Mouse (Mus musculus) spleen, adult 18-20 months (tissue): ENCODE data around the gene Saal1.
"Not testable (repeated sequence)": the region's sequence is repeated elsewhere in the genome, so short reads cannot be mapped to it uniquely, and the experiment has no call there.

Experiments used
- DNase-seq, 2 experiments: peaks; one replicate each; pipeline ENCODE4 v3.0.0; 2022; ENCODE audit warnings: mixed read lengths in 2 of 2

The Saal1 gene

DNA sequence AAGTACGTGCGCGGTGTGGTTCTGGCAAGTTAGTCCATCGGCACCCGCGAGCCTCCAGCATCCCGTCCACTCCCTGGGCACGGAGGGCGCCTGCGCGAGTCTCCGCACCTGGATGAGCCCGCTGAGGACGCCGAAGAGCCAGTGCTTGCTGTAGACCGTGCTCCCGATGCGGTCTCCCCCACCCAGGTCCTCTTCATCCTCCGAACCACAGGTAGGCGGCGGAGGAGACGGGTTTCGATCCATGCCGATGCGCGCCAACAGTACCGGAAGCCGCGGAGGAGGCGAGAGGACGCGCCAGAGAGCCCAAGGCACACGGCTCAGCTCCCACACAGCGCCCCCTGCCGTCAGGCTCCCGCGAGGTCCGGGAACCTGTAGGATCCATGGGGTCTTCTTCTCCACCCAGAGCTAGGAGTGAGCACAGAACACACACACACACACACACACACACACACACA, at the start of gene Saal1:
Gene Saal1 (minus strand): TSS at position 291 of the 455 bp plus-strand sequence.
- peak; percentile 69 to 85 for DNase-seq

DNA sequence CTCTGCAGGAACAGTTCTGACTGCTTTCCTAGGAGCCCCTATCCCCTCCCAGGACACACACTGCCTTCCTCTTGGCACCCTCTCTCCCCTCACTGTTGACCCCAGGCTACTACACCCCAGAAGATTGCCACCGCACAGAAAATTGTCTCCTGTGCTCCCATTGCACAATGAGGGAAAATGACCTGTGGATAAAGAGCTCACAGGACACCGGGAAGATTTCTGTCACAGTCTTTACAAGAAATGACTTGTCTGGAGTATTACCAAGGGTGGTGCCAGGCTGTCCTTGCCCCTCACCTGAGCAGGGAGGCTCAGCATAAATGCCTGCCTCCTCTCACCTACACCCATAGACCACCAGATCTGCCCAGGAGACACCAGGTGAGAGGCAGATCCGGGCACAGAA, 41.0 kb upstream of the Saal1 start, which contains the start of gene Saa2:
Gene Saa2 (plus strand): TSS at position 301 of the 400 bp plus-strand sequence.
- DNase-seq: no peak

DNA sequence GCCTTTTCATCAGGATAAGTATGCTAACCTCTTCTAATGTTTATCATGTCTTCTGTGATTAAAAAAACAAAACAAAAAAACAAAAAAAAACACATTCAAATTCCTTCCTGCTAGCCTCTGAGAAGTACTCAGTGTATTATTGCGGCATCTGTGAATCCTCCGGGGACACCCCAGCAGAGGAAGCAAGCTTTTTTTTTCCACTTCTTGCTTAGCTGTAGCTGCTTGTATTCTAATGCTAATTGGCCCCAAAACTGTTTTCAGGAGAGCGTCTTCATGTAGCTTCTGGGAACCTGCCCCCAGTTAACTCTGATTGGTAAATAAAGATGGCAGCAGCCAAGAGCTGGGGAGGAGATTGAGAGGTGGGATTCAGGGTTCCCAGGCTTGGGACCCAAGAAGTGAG, 38.0 kb upstream of the Saal1 start:
- DNase-seq: no peak

DNA sequence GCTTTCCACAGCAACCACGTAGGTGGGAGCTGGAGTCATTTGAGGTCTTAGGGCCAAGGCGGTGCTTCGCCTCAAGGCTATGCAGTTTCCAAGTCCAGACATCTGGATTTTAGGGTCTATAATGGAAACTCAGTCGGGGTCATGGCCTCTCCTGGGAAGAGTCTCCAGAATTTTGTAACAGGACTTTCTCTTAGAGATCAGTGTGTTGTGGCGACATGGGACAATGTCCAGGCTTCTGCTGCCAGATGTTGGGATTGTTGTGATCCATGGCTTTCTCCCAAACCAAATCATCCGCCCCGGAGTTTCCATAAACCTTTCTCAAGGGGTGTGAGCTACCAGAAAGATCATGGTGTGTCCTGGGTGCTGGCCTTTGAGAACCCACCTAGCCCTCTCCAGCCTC, 35.9 kb upstream of the Saal1 start:
- DNase-seq: no peak

DNA sequence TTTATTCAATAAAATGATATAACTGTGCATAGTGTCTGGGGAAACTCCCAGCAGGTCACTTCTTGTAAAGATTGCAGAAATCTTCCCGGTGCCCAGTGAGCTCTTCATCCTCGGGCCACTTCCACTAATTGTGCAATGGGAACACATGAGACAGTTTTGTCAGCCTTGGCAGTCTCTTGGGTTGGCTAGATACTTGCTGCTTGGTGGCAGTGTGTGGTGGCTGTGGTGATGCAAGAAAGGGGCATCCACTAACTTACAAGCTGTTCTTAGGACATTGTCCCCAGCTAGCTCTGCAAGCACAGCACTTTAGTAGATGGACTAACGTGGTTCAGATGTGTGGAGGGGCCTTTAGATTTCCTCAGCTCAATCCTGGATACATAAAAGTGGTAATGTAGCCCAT, 35.3 kb upstream of the Saal1 start:
- DNase-seq: no peak

DNA sequence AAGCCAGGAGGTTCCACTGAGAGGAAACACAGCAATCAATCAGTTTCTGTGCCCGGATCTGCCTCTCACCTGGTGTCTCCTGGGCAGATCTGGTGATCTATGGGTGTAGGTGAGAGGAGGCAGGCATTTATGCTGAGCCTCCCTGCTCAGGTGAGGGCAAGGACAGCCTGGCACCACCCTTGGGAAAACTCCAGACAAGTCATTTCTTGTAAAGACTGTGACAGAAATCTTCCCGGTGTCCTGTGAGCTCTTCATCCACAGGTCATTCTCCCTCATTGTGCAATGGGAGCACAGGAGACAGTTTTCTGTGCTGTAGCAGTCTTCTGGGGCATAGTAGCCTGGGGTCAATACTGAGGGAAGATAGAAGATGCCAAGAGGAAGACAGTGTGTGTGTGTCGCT, 32.4 kb upstream of the Saal1 start, which contains the start of gene Saa1:
Gene Saa1 (minus strand): TSS at position 101 of the 400 bp plus-strand sequence.
- DNase-seq: not testable (repeated sequence)

DNA sequence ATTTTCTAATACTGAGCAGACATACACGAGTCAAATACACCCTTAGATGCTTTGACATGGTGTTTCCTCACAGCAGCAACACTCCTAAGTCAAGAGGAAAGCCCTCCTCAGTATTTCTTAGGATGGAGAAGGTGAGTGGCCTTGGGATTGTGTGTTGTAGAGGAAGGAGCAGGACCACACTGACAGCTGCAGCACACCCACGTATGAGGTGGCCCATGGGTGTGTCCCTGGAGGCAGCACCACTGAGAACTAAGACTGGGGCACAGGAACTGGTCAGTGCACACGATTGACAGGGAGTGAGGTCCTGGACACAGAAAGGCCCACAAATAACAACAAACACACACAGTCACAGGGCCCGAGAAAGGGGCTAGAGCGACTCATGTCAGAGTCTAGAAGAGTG, 29.6 kb upstream of the Saal1 start:
- DNase-seq: not testable (repeated sequence)

DNA sequence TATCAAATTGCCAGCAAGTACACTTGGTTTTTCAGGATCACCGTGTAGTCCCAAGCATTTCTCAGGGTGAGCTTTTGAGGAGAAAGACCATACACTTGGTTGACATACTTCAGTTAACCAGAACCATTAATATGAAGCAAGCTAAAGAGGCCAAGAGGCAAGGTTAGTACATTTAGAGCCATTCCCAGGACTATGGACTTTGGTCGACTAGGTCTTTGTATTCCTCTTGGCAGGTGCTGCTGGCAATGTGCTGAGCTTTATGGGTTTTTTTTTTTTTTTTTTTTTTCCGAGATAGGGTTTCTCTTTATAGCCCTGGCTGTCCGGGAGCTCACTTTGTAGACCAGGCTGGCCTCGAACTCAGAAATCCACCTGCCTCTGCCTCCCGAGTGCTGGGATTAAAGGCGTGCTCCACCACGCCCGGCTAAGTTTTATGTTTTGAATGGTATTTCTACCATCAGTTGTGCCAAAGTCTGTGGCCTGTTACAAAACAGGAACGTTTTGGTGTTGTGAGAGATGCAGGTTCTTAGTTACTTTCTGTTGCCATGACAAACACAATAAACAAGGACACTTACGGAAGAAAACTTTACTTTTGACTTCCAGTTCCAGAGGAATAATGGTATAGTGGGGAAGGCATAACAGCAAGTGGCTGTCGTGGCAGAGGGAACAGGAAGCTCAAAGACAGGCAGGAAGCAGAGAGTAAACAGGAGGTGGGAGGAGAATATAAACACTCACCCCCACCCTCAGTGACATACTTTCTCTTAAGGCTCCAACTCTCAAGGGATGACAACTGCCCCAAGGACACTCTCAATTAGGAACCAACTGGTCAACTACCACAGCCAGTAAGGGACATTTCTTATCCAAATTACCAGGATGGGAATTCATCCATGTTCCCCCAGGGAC, 28.3 kb upstream of the Saal1 start:
- no peak for DNase-seq

DNA sequence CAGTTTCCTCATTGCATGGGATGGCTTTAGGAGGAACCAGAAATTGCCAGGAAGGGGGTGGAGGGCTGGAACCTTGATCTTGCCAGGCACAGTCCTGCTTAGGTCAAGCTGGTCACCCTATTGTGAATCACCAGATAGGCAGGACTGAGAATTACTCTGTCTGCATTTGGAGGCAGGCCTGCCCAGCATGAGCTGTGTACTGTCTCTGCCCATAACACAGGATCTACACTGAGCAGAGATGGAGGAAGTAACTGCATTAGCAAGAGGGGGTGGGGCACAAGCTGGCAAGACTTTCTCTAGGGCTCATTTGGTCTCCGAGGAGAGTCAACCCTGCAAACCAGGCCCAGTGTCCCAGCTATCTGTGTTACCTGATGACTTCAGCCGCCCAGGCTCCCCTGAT, 24.5 kb upstream of the Saal1 start:
- peak; percentile 25 to 50 for DNase-seq

DNA sequence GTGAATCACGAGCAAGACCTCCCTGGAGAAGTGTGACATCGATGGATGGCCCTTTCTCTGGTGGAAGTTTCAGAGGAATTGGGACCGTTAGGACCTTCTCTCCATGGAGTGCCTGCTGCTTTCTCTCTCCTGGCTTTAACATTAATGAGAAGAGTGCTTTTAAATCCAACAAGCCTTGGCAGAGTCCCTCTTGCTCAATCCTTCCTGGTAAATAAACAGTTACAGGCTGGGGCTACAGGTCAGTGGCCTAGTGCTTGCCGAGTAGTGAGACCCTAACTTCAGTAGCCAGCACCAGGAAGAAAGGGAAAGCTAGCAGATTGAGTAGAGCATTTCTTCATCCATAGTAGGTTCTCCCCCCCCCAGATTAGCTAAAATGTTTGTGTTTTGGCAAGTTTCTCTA, 22.0 kb upstream of the Saal1 start, which contains the start of gene Saa4:
Gene Saa4 (minus strand): TSS at position 146 of the 400 bp plus-strand sequence.
- DNase-seq: no peak

DNA sequence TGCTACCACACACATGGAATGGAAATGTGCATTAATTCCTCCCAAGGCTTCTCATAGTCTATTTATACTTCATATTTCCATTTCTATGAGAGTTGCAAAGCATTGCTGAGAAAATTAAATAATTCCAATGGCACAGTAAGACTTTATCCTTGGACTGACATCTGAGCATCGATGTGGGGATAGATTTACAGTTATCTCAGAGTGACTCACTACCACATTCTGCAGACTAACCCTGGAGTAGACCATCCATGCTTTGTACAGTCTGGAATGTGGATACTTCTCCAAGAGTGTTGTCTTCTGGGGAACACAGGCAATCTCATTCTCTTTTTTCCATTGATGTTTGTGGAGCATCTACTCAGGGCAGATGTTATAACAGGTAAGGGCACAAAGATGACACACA, 17.1 kb upstream of the Saal1 start:
- no peak for DNase-seq

DNA sequence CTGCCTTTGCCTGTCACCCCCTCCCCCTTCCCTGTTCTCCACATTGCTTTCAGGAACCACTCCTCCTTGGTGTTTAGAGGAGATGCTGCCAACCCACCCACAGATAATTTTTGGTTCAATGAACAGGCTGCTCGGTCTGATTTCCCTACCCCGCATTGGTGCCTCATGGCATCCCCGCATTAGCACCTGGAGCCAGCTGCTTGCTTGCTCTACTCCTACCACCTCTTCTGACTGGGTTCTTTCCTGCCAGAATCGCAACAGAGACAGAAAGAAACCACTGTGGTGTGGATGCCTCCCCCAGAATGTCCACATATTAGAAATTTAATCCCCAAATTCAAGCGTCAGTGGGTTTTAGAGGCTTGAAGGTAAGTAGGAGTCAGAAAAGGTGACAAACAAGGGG, 13.9 kb upstream of the Saal1 start:
- no peak for DNase-seq

DNA sequence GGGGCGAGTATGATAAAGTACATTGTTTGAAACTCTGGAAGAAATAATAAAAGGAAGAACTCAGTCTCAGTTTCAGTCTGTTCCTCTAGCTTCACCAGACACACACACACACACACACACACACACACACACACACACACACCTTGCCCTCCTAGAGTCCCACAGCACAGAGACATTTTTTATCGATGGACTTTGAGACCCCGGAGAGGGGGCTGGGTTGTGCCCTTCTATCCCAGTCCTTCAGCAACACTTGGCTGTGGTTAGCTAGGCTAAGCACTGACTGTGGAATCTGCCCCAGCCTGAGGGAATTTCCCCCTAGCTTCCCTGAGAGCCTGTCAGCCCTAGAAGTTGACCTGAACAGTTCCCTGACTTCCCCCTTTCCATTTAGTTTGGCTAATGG, 13.4 kb upstream of the Saal1 start:
- no peak for DNase-seq

DNA sequence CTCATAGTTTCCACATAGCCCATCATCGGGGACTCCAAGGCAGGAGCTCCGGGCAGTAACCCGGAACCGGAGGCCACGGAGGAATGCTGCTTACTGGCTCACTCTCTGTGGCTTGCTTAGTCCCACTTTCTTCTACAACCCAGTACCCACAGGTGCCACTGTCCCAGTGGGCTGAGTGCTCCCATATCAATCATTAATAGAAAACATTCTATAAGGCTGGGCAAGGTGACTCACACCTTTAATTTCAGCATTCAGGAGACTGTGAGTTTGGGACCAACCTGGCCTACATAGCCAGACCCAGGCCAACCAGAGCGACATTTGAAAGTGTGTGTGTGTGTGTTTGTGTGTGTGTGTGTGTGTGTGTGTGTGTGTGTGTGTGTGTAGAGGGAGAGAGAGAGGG, 12.9 kb upstream of the Saal1 start:
- DNase-seq: no peak

DNA sequence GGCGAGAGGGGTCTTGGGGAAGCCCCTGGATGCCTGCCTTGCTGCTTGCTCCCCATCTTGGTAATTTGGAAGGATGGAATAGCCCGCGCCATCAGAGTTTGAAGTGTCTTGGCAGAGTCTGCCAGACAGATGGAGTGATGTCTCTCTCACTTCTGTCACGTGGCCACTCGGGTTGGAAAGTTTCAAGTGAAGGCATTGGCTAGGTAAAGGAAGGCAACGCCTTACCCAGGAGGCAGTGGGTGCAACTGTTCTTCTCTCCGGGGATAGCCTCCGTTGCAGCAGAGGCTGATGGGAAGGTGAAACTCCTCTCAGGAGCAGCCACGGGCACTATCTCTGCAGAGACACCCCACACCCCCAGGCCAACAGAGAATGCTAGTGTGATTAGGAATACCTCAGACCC, 10.0 kb upstream of the Saal1 start:
- DNase-seq: no peak

DNA sequence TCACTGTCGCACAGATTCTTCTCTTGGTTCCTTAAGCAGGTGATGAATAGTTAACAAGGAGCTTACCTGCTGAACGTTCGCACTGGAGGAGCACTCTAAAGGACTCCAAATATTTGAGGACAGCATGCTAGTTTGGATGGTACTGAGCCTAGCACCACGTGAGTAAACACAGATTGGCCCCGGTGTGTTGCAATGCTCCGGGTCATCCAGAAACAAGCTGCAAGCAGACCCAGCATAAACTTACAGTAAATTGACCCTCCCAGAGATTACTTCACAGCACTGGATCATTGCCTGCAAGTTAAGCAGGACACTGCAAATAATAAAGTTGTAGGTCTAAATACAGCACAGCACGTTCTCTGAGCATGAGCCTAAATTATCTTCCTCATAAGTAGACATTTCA, 9.0 kb upstream of the Saal1 start:
- DNase-seq: no peak

DNA sequence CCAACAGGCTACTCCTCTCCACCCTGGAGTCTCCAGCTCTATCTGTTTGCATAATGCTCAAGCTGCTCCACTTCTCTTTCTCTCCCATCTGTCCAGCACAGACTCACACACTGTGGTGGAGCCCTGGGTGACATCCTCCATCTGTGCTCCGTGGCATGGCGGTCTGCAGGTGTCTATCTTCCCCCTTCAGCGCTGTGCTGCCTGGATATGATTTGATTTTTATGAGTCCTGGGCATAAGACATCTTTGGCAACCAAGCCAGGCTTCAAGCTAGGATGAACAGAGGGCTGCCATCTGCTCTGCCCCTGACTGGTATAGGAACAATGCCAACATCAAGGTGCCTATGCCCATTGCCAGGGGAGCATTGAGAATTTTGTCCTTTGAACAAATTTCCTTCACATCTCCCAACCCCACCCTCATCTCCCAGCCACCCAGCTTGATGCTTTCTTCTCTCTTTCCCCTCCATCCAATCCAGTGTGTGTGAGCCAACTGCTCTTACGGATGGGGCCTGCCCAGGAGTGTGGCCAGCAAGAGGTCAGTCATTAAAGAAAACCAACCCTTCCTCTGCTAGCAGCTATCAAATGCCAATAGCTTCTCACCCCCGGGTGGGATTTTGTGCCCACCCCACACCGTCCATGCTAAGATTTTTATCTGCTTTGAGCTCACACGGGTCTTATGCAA, 8.3 kb upstream of the Saal1 start:
- DNase-seq: no peak

DNA sequence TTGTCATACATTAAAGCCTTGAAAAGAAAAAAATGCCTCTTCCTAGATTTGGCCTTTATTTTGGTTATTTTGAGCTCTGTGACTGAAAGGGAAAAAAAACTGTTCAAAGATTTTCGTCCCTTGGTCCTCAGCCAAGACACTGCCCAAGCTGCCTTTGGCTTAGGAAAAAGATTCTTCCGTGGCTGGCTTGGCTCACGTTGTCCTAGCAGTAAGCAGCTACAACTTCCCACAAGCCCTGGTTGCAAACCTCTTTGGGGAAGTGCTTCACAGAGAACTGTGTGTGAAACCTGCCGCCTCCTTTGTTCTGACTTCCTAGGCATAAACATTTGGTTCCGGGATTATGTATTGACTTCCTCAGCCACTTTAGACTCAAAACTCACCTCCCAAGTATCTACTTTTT, 6.4 kb upstream of the Saal1 start:
- no peak for DNase-seq

DNA sequence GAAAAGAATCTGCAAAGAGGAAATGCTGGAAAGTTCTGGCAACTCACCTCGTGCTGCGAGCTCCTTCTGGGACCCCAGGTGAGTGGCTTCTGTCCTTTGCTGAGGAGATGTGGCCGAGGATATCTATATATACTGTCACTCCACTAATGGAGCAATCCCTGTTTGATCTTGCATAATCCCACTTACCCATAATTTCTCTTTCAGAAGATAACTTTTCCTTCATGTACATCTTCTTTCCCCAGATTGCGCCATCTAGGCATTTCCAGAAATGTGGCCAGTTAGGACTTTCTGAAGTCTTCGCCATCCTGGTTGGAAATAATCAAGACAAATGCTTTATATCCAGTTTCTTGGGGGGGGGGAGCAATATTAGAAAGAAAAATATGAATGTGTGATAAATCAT, 5.1 kb upstream of the Saal1 start, which contains the start of gene Saa3:
Gene Saa3 (minus strand): TSS at position 101 of the 400 bp plus-strand sequence.
- no peak for DNase-seq

DNA sequence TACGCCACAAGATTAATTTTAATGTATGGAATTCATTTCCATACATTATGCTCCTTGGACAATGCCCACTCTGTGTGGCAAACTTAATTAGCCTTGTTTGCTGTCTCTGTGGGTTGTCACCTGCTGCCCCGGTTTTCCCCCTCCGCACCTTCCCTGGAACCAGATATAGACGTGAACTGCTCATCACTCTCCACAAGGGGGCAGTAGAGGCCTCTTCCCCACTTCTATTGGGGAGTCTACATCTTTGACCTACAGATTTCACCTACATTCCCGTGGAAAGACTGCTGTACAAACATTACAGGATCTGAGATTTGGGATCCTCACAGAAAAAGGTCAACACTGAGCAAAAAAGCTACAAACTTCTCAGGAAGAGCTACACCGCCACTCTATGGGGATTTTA, 4.0 kb upstream of the Saal1 start:
- DNase-seq: peak; percentile 41 to 70

DNA sequence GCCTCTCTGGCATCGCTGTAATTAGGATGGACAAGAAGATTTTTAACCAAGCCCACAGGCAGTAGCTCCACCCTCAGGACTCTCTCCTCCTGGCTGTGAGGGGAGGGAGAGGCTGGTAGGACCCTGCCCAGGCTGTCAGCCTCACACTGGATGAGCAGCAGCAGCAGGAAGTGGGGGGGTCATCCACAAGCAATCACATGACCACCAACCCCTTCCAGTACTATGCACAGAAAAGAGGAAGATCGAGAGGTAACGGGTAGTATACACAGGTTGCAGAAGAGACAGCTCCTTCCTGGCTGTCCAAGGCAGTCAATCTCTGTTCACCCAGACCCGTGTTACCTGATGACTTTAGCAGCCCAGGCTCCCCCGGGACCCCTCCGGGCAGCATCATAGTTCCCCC, 1.8 kb upstream of the Saal1 start:
- DNase-seq: peak; percentile 12 to 19

DNA sequence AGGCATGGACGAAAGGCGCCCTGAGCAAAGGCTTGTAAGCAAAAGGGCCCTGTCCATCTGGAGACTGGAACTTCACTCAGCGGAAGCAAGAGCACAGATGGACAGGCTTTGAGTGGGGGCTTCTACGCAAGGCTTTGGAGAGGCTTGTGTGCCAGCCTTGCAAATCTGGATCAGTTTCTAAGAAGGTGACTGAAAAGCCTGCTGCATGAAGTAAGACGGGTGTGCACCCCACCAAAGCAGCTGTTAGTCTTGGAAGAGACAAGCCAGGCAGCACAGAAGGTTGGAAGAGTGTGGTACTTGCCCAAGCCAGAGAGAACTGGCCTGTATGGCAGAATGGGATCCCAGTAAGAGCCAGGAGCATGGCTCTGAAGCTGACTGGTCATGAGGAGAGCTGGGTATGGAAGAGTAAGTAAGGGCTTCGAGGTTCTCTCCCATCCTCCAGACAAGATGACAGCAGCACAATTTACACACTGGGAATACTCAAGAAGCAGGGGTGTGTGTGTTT, 9.9 kb downstream of the Saal1 start:
- DNase-seq: no peak

DNA sequence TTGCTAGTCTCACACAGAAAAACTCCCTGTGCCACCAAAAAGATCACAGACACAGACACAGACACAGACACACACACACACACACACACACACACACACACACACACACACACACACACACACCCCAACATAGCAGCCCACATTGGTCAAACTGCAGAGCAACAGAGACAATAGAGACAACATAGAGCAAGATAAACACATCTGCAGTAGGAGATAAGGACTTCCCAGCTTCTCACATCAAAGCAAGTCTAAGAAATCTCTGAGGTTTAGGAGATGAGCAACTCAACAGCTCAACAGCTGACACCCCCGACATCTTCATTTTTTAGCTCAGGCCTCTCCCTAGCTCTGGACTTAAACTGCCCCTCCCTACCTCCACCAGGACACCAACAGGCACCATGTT, 13.7 kb downstream of the Saal1 start:
- DNase-seq: no peak

DNA sequence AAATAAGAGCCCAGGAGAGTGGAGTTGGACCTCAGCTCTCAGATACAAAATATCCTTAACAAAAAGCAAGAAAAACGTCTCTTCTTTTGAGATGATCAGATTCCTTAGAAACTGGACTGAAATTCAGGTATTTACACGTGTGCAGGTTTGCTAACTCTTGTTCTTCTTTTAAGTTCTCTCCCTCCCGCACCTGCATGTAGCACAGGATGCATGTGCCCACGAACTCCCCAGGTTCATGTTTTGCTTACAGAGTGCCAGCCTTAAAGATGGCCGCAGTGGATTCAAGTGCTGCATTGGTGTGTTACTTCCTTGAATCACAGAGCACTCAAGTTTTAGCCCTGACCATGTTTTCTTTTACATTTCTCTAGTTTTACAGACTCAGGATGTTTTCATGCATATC, 23.7 kb downstream of the Saal1 start:
- peak; percentile 18 to 33 for DNase-seq
